Mouse (Mus musculus): ENCODE results near the gene Magoh.

GRCm38 (mm10) chr4:107834643-107835314 is 44.8 kb upstream of the Magoh start:
- no peak for TF ChIP-seq POLR2A (IDR thresholded peaks at IDR 0.05; ENCODE audit: insufficient read depth, low read depth, low read length)
- no peak for TF ChIP-seq EP300 (IDR thresholded peaks at IDR 0.05; ENCODE audit: insufficient read depth, low read depth, low read length)
